Mouse (Mus musculus): ENCODE measurements around the gene Herpud2. TPM values are rescaled to one million over a fixed set of nuclear protein-coding genes. Genes with fewer than 3 reads are reported as not detected.

The Herpud2 gene
- polyA plus RNA-seq (2015; fragmentation: Nextera tagmentation; extraction: Ambion mirVana), result 35.0 and 36.0 TPM in 2 replicates

- WGBS, result under 1% methylated on average over 50 of the region's 51 CpGs
- peak within 1 kb of the TSS; percentile 96 for H3K27ac ChIP-seq (replicated peaks)
- peaks cover 33% of the 10 kb centered on the region for H3K4me1 ChIP-seq (replicated peaks)
- no peaks in the 10 kb centered on the region for H3K27me3 ChIP-seq
- H3K4me3 ChIP-seq, result peak within 1 kb of the TSS; percentile 88
- peak within 1 kb of the TSS; percentile 93 for H3K4me2 ChIP-seq
- peak; percentile 99 for ATAC-seq (ENCODE audit: low FRiP score, low read depth)
- no peaks in the 10 kb centered on the region for H3K36me3 ChIP-seq
- peak within 1 kb of the TSS; percentile 93 for H3K9ac ChIP-seq
- H3K9me3 ChIP-seq, result no peaks in the 10 kb centered on the region
Measured at GRCm38 (mm10) chr9:25151611-25152241, at the start of gene Herpud2. Gene Herpud2, minus strand, starts transcription at chr9:25151820.

GRCm38 (mm10) chr9:25200987-25201386 is 49.4 kb upstream of the Herpud2 start:
- Histone ChIP-seq H3K4me2 (no peak overlapping the region), H3K9ac (no peak overlapping the region), H3K4me1 (replicated peaks) (no peaks in the 10 kb centered on the region), H3K9me3 (no peaks in the 10 kb centered on the region), H3K36me3 (no peaks in the 10 kb centered on the region), H3K4me3 (no peak overlapping the region), H3K27ac (replicated peaks) (no peak overlapping the region), H3K27me3 (no peaks in the 10 kb centered on the region)
- no peak for ATAC-seq (ENCODE audit: low FRiP score, low read depth)
- WGBS, result 89% methylated on average over 3 of the region's 3 CpGs

- no peak overlapping the region for H3K27ac ChIP-seq (replicated peaks)
- H3K36me3 ChIP-seq, result no peaks in the 10 kb centered on the region
- no peaks in the 10 kb centered on the region for H3K9me3 ChIP-seq
- no peaks in the 10 kb centered on the region for H3K27me3 ChIP-seq
- H3K4me1 ChIP-seq (replicated peaks), result no peaks in the 10 kb centered on the region
- H3K4me3 ChIP-seq, result no peak overlapping the region
- WGBS, result 72% methylated on average over 3 of the region's 3 CpGs
- no peak overlapping the region for H3K4me2 ChIP-seq
- no peak overlapping the region for H3K9ac ChIP-seq
- no peak for ATAC-seq (ENCODE audit: low FRiP score, low read depth)
Measured at GRCm38 (mm10) chr9:25200148-25200547, 48.5 kb upstream of the Herpud2 start.

GRCm38 (mm10) chr9:25196746-25197145 is 45.1 kb upstream of the Herpud2 start:
- ATAC-seq (ENCODE audit: low FRiP score, low read depth), result no peak
- no peak overlapping the region for H3K9ac ChIP-seq
- H3K27me3 ChIP-seq, result no peaks in the 10 kb centered on the region
- no peaks in the 10 kb centered on the region for H3K36me3 ChIP-seq
- H3K4me3 ChIP-seq, result no peak overlapping the region
- H3K9me3 ChIP-seq, result no peaks in the 10 kb centered on the region
- H3K4me1 ChIP-seq (replicated peaks), result no peaks in the 10 kb centered on the region
- H3K27ac ChIP-seq (replicated peaks), result no peak overlapping the region
- H3K4me2 ChIP-seq, result no peak overlapping the region
- 89% methylated on average over 5 of the region's 5 CpGs for WGBS

GRCm38 (mm10) chr9:25191612-25192011 is 40.0 kb upstream of the Herpud2 start:
- Histone ChIP-seq H3K9me3 (no peaks in the 10 kb centered on the region), H3K9ac (no peak overlapping the region), H3K4me3 (no peak overlapping the region), H3K36me3 (no peaks in the 10 kb centered on the region), H3K4me2 (no peak overlapping the region), H3K27ac (replicated peaks) (no peak overlapping the region), H3K4me1 (replicated peaks) (no peaks in the 10 kb centered on the region), H3K27me3 (no peaks in the 10 kb centered on the region)
- ATAC-seq (ENCODE audit: low FRiP score, low read depth), result no peak
- 77% methylated on average over 2 of the region's 2 CpGs for WGBS

- H3K36me3 ChIP-seq, result no peaks in the 10 kb centered on the region
- no peak overlapping the region for H3K9ac ChIP-seq
- H3K4me3 ChIP-seq, result no peak overlapping the region
- no peaks in the 10 kb centered on the region for H3K9me3 ChIP-seq
- no peak overlapping the region for H3K27ac ChIP-seq (replicated peaks)
- no peaks in the 10 kb centered on the region for H3K4me1 ChIP-seq (replicated peaks)
- H3K27me3 ChIP-seq, result no peaks in the 10 kb centered on the region
- no peak for ATAC-seq (ENCODE audit: low FRiP score, low read depth)
- 92% methylated on average over 4 of the region's 4 CpGs for WGBS
- H3K4me2 ChIP-seq, result no peak overlapping the region
Measured at GRCm38 (mm10) chr9:25186501-25186900, 34.9 kb upstream of the Herpud2 start.

- no peak overlapping the region for H3K9ac ChIP-seq
- no peaks in the 10 kb centered on the region for H3K36me3 ChIP-seq
- no peaks in the 10 kb centered on the region for H3K9me3 ChIP-seq
- H3K27me3 ChIP-seq, result no peaks in the 10 kb centered on the region
- no peak overlapping the region for H3K27ac ChIP-seq (replicated peaks)
- H3K4me3 ChIP-seq, result no peak overlapping the region
- WGBS, result 42% methylated on average over 7 of the region's 7 CpGs
- H3K4me2 ChIP-seq, result no peak overlapping the region
- no peaks in the 10 kb centered on the region for H3K4me1 ChIP-seq (replicated peaks)
- ATAC-seq (ENCODE audit: low FRiP score, low read depth), result no peak
Measured at GRCm38 (mm10) chr9:25185854-25186253, 34.2 kb upstream of the Herpud2 start.

- 89% methylated on average over 2 of the region's 2 CpGs for WGBS
- Histone ChIP-seq H3K36me3 (no peaks in the 10 kb centered on the region), H3K4me2 (no peak overlapping the region), H3K27ac (replicated peaks) (no peak overlapping the region), H3K27me3 (no peaks in the 10 kb centered on the region), H3K9me3 (no peaks in the 10 kb centered on the region), H3K4me1 (replicated peaks) (no peaks in the 10 kb centered on the region), H3K4me3 (no peak overlapping the region), H3K9ac (no peak overlapping the region)
- ATAC-seq (ENCODE audit: low FRiP score, low read depth), result no peak
Measured at GRCm38 (mm10) chr9:25184606-25185005, 33.0 kb upstream of the Herpud2 start.

- no peaks in the 10 kb centered on the region for H3K4me1 ChIP-seq (replicated peaks)
- H3K9ac ChIP-seq, result no peak overlapping the region
- H3K4me2 ChIP-seq, result no peak overlapping the region
- H3K36me3 ChIP-seq, result no peaks in the 10 kb centered on the region
- no peak overlapping the region for H3K27ac ChIP-seq (replicated peaks)
- no peaks in the 10 kb centered on the region for H3K9me3 ChIP-seq
- no peak for ATAC-seq (ENCODE audit: low FRiP score, low read depth)
- no peak overlapping the region for H3K4me3 ChIP-seq
- H3K27me3 ChIP-seq, result no peaks in the 10 kb centered on the region
- WGBS, result 94% methylated on average over 3 of the region's 3 CpGs
Measured at GRCm38 (mm10) chr9:25178066-25178465, 26.4 kb upstream of the Herpud2 start.

GRCm38 (mm10) chr9:25177201-25177600 is 25.6 kb upstream of the Herpud2 start:
- no peaks in the 10 kb centered on the region for H3K27me3 ChIP-seq
- no peaks in the 10 kb centered on the region for H3K9me3 ChIP-seq
- H3K9ac ChIP-seq, result no peak overlapping the region
- no peak overlapping the region for H3K4me2 ChIP-seq
- H3K4me1 ChIP-seq (replicated peaks), result no peaks in the 10 kb centered on the region
- no peaks in the 10 kb centered on the region for H3K36me3 ChIP-seq
- H3K27ac ChIP-seq (replicated peaks), result no peak overlapping the region
- WGBS, result 80% methylated on average over 5 of the region's 5 CpGs
- no peak overlapping the region for H3K4me3 ChIP-seq
- no peak for ATAC-seq (ENCODE audit: low FRiP score, low read depth)

- 79% methylated on average over 1 of the region's 1 CpGs for WGBS
Measured at GRCm38 (mm10) chr9:25176562-25176961, 24.9 kb upstream of the Herpud2 start.

GRCm38 (mm10) chr9:25175978-25176377 is 24.4 kb upstream of the Herpud2 start:
- 89% methylated on average over 6 of the region's 6 CpGs for WGBS
- Histone ChIP-seq H3K9me3 (no peaks in the 10 kb centered on the region), H3K4me2 (no peak overlapping the region), H3K4me3 (no peak overlapping the region), H3K36me3 (no peaks in the 10 kb centered on the region), H3K4me1 (replicated peaks) (no peaks in the 10 kb centered on the region), H3K27ac (replicated peaks) (peak overlapping the region; percentile 62; the same call in 1 of the 2 replicates), H3K27me3 (no peaks in the 10 kb centered on the region), H3K9ac (no peak overlapping the region)
- ATAC-seq (ENCODE audit: low FRiP score, low read depth), result no peak

More at GRCm38 (mm10) chr9:25176562-25176961, 24.9 kb upstream of the Herpud2 start:
- Histone ChIP-seq H3K4me2 (no peak overlapping the region), H3K9ac (no peak overlapping the region), H3K4me3 (no peak overlapping the region), H3K27me3 (no peaks in the 10 kb centered on the region), H3K36me3 (no peaks in the 10 kb centered on the region), H3K4me1 (replicated peaks) (no peaks in the 10 kb centered on the region), H3K27ac (replicated peaks) (no peak overlapping the region), H3K9me3 (no peaks in the 10 kb centered on the region)
- ATAC-seq (ENCODE audit: low FRiP score, low read depth), result no peak

GRCm38 (mm10) chr9:25175039-25175442 is 23.4 kb upstream of the Herpud2 start:
- Histone ChIP-seq H3K36me3 (no peaks in the 10 kb centered on the region), H3K27me3 (no peaks in the 10 kb centered on the region), H3K4me3 (no peak overlapping the region), H3K9ac (no peak overlapping the region), H3K4me2 (no peak overlapping the region), H3K9me3 (no peaks in the 10 kb centered on the region), H3K27ac (replicated peaks) (peak overlapping the region; percentile 62), H3K4me1 (replicated peaks) (no peaks in the 10 kb centered on the region)
- ATAC-seq (ENCODE audit: low FRiP score, low read depth), result peak; percentile 72
- 31% methylated on average over 5 of the region's 5 CpGs for WGBS

Measured in hindbrain, embryonic 15.5 days (tissue).